Mouse (Mus musculus) embryonic facial prominence, embryonic 12.5 days (tissue): ENCODE data around the gene Nrap. TPM values are rescaled to one million over a fixed set of nuclear protein-coding genes. Genes with fewer than 3 reads are reported as not detected.

Experiments
- ATAC-seq: fragments of 200-750 bp; cut with Nextera tagmentation; 2 replicates; pipeline ENCODE4 v1.8.0; 2017; ENCODE audit not compliant: insufficient number of reproducible peaks, insufficient read depth, low FRiP score, low TSS enrichment
- H3K27ac ChIP-seq: fragments of 300-500 bp; sonication (generic); 2 replicates; pipeline ENCODE4 v1.5.1; 2016; ENCODE audit warnings: mild to moderate bottlenecking
- H3K27me3 ChIP-seq: fragments of 300-500 bp; sonication (generic); 2 replicates; pipeline ENCODE4 v1.6.1; 2016; ENCODE audit warnings: mild to moderate bottlenecking, moderate library complexity
- H3K36me3 ChIP-seq: fragments of 300-500 bp; sonication (generic); 2 replicates; pipeline ENCODE4 v1.6.1; 2016; ENCODE audit warnings: mild to moderate bottlenecking
- H3K4me1 ChIP-seq: fragments of 300-500 bp; sonication (generic); 2 replicates; pipeline ENCODE4 v1.6.1; 2016
- H3K4me2 ChIP-seq: fragments of 300-500 bp; sonication (generic); replicated peaks from 2 replicates; pipeline ENCODE4 v1.6.1; 2016; ENCODE audit warnings: mild to moderate bottlenecking, moderate library complexity
- H3K4me3 ChIP-seq: fragments of 300-500 bp; sonication (generic); 2 replicates; pipeline ENCODE4 v1.5.1; 2016; ENCODE audit warnings: mild to moderate bottlenecking
- H3K9ac ChIP-seq: fragments of 300-500 bp; sonication (generic); 2 replicates; pipeline ENCODE4 v1.6.1; 2016; ENCODE audit warnings: mild to moderate bottlenecking, moderate library complexity
- H3K9me3 ChIP-seq: fragments of 300-500 bp; sonication (generic); 2 replicates; pipeline ENCODE4 v1.6.1; 2016; ENCODE audit warnings: mild to moderate bottlenecking, moderate library complexity
- WGBS: fragments of 180-500 bp; shearing (Covaris S2); methylation state at CpG from one replicate; pipeline ENCODE4 v1.1.7; 2016; 5-methylcytosine and 5-hydroxymethylcytosine counted together
- polyA plus RNA-seq: library from polyadenylated mRNA; unstranded; fragments of >200 nt; fragmentation: Nextera tagmentation; extraction: Ambion mirVana; gene quantifications from 2 replicates; pipeline ENCODE4 v1.2.1, GENCODE M21; 2016

The Nrap gene
- polyA plus RNA-seq, 1 experiment from 2014 or later = 0.19 TPM

DNA sequence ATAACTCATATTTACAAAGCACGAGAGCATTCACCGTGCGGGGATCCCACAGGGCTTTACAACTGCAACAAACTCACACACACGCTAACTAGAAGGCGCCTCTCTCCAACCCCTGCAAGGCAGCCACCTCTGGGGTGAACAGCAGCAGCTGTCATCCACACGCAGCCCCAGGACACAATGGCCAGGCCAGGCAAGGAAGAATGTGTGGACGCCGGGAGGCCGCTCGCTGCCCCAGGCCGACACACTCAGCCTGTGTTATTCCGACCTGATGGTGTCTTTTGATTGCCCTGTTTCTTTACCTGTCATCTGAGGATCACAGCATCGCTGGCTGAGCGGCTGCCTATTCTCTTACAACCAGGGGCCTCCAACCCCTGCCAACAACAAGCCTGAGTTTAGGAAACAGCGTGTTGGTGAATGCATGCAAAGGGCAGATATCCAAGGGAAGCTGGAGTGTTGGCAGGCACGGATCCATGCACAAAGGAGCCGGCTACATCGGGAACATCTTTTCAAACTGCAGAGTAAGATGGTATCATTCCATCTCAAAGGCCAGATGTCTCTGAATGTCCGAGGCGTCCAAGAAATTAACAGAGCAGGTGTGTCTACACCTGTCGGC, 63.5 kb downstream of the Nrap start:
- Histone ChIP-seq H3K4me1 (0 out of 2 replicates have a peak, but pooled peaks cover 18% of the 10 kb centered on the region), H3K27ac (no peak overlapping the region), H3K36me3 (no peaks in the 10 kb centered on the region), H3K27me3 (no peaks in the 10 kb centered on the region), H3K4me2 (no peak overlapping the region), H3K4me3 (no peak overlapping the region), H3K9me3 (no peaks in the 10 kb centered on the region), H3K9ac (no peak overlapping the region)
- no peak for ATAC-seq
- WGBS = 60% methylated on average over 21 of the region's 21 CpGs

DNA sequence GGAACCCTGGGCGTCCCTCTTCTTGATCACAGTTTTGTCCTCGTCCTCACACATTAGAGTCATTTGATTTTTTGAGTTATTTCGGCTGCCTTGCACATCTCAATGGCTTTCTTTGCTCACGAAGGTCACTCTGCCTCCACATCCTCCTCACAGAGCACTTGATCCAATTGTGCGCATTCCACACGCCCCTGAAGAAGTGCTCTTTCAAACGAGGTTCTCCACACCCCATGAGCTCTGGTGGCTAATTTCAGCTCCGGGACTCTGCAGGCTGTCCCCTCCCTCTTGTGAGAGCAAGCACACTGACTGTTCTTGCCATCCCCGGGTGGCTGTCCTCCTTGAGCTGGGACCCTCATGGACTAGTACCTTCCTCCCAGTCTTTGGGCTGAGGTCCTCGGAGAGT, 64.2 kb downstream of the Nrap start:
- no peak for ATAC-seq
- Histone ChIP-seq H3K4me1 (0 out of 2 replicates have a peak, but pooled peaks cover 20% of the 10 kb centered on the region), H3K36me3 (no peaks in the 10 kb centered on the region), H3K4me2 (no peak overlapping the region), H3K9me3 (no peaks in the 10 kb centered on the region), H3K9ac (no peak overlapping the region), H3K27ac (no peak overlapping the region), H3K27me3 (no peaks in the 10 kb centered on the region), H3K4me3 (no peak overlapping the region)
- 66% methylated on average over 10 of the region's 10 CpGs for WGBS

DNA sequence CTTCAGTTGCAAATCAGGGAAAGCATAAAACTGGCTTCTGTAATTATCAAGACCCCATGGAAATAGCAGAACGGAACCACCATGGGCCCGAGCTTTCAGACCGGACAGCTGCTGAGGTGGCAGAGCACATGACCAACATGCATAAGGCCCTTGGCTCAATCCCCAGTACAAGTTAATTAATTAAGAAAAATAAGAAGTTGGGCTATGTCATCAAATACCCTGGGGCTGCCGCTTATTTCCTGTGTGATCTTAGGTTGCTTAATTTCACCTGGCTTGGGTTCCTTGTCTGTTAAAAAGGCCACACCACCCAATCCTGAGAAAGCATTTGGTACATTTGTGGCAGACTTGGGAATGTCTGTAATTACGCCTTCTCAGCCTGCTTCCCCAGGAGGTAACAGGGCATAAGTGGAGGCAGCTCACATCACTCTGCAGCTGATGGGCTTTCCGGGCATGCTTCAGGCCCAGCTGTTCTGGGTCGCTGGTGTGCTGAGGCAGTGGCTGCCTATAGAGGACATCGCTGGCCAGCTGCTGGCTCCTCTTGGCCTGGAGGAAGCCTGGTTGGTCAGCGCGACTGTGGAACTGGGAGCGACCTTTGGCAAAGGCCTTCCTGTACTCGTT, 68.4 kb downstream of the Nrap start:
- no peaks in the 10 kb centered on the region for H3K27me3 ChIP-seq
- H3K27ac ChIP-seq = no peak overlapping the region
- WGBS = 61% methylated on average over 12 of the region's 12 CpGs

DNA sequence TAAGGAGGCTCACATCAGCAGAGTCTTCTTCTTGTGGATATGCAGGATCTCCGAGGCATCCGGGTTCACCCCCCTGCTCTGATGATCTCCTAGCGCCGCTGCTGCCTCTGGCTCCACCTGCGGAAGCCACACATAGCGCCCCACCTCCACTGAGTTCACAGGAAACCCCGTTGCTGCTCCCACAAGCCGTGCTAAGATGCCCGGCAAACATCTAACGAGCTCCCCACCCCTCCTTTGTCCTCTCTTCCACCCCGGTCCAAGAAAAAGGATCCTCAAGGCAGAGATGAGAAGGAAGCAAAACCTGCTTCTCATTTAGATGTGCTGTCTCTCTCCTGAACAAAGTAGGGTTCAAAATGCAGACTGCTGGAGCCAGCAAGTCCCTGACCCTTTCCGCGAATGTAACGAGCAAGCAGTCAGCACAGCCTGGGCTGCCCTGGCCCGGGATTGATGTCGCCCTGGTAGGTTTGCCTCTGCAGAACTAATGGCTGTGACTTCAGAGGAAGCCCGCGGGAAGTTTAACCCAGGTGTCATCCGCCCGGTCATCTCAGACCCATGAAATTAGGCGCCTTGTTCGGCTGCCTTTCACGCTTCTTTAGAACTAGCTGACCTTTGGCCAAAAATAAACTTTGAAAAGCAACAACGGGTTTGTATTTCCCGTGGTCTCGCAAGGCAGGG, 69.5 kb downstream of the Nrap start:
- Histone ChIP-seq H3K9me3 (no peaks in the 10 kb centered on the region), H3K36me3 (no peaks in the 10 kb centered on the region), H3K27ac (peak overlapping the region; percentile 46; the same call in 1 of the 2 replicates), H3K9ac (0 out of 2 replicates have a peak overlapping the region, but pooled peaks have one; percentile 36), H3K27me3 (no peaks in the 10 kb centered on the region), H3K4me1 (peaks cover 19% of the 10 kb centered on the region; the same call in 1 of the 2 replicates), H3K4me2 (peak overlapping the region; percentile 37), H3K4me3 (no peak overlapping the region)
- ATAC-seq = no peak; the same call in 1 of the 2 replicates
- WGBS = 13% methylated on average over 26 of the region's 26 CpGs

More for the DNA sequence above, 68.4 kb downstream of the Nrap start:
- no peak overlapping the region for H3K4me3 ChIP-seq
- H3K9me3 ChIP-seq = no peaks in the 10 kb centered on the region
- peaks cover 24% of the 10 kb centered on the region; the same call in 1 of the 2 replicates for H3K4me1 ChIP-seq
- H3K9ac ChIP-seq = no peak overlapping the region
- H3K4me2 ChIP-seq = no peak overlapping the region
- H3K36me3 ChIP-seq = no peaks in the 10 kb centered on the region
- no peak for ATAC-seq

DNA sequence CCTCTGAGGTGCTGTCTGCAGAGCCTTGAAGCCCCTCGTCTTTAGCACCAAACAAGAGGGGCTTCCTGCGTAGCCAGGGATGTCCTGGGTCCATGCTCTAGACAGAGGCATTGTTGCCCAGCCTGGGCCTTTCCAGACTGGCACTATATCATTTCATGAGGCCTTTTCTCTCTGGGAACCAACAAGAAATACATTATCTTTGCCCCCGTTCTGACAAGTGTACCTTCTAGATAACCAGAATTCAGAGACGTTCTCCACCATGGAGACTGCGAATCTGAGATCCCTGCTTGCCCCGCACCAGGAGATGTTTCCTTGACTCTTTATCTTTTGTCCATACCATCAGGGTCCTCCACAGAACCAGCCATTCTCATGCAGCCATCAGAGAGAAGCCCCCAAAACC, 70.2 kb downstream of the Nrap start:
- Histone ChIP-seq H3K4me2 (no peak overlapping the region; the same call in 1 of the 2 replicates), H3K9ac (no peak overlapping the region), H3K4me3 (no peak overlapping the region), H3K27me3 (no peaks in the 10 kb centered on the region), H3K36me3 (no peaks in the 10 kb centered on the region), H3K27ac (no peak overlapping the region), H3K9me3 (no peaks in the 10 kb centered on the region), H3K4me1 (peaks cover 17% of the 10 kb centered on the region; the same call in 1 of the 2 replicates)
- WGBS = 87% methylated on average over 6 of the region's 6 CpGs
- no peak for ATAC-seq

DNA sequence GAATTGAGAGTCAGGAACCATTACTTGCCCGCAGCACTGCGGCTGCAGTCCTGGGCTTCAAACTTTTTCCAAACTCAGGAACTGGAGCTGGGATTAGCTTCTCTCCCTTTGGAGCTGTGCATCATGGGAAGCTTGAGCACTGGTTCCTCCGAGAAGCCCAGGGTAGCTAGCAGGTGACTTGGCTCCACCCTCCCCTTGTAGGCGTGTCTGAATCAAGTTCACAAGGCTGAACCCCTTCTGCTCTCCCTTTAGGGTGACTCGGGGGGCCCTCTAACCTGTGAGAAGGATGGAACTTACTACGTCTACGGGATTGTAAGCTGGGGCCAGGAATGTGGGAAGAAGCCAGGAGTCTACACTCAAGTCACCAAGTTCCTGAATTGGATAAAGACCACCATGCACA, 70.6 kb downstream of the Nrap start:
- Histone ChIP-seq H3K27me3 (no peaks in the 10 kb centered on the region), H3K36me3 (no peaks in the 10 kb centered on the region), H3K4me1 (peaks cover 17% of the 10 kb centered on the region; the same call in 1 of the 2 replicates), H3K9me3 (no peaks in the 10 kb centered on the region), H3K27ac (no peak overlapping the region), H3K4me2 (no peak overlapping the region), H3K9ac (no peak overlapping the region), H3K4me3 (no peak overlapping the region)
- 91% methylated on average over 7 of the region's 7 CpGs for WGBS
- no peak for ATAC-seq

DNA sequence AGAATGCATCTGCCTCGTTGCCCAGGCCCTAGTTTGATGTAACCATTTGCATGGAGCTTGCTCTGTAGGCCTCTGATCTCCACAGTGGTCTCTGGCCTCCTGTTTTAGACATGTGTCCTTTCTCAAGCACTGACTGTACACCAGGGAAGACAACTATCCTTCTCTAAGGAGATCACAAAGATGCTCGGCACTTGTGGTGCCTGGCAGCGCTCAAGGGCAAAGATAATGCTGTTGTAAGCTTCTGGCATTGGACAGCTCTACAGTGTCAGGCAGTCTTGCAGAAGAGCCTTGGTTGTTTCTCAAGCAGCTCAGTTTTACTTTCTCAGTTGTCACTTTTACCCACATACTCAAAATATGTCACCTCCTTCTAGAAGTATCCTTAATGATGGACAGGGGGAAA, 73.3 kb downstream of the Nrap start:
- Histone ChIP-seq H3K27ac (no peak overlapping the region), H3K36me3 (no peaks in the 10 kb centered on the region), H3K27me3 (no peaks in the 10 kb centered on the region), H3K4me3 (no peak overlapping the region), H3K9me3 (no peaks in the 10 kb centered on the region), H3K4me1 (peaks cover 14% of the 10 kb centered on the region; the same call in 1 of the 2 replicates), H3K9ac (no peak overlapping the region), H3K4me2 (no peak overlapping the region)
- 73% methylated on average over 3 of the region's 3 CpGs for WGBS
- ATAC-seq = no peak

DNA sequence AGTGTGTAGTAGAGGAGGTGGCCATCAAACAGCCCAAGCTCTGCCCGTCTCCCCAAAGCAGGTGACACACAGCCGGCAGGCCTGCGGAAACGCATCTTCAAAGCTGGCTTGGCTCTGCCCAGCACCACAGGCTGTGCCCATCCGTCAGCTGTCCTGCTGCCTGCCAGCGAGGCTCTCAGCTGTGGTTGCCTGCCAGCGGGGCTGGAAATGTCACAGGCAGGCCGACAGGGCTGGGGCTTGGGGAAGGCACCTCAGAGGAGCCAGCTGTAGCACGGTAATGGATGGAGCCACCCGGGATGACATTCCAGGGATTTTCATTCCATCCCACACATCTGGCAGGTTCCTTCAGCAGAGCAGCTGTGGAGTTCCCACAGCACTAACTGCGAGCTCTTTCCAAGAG, 89.0 kb downstream of the Nrap start:
- no peak overlapping the region for H3K27ac ChIP-seq
- no peak overlapping the region for H3K9ac ChIP-seq
- H3K27me3 ChIP-seq = 0 out of 2 replicates have a peak, but pooled peaks cover 3% of the 10 kb centered on the region
- no peaks in the 10 kb centered on the region for H3K9me3 ChIP-seq
- no peak overlapping the region for H3K4me2 ChIP-seq
- no peak overlapping the region for H3K4me3 ChIP-seq
- H3K36me3 ChIP-seq = no peaks in the 10 kb centered on the region
- no peak for ATAC-seq
- no peaks in the 10 kb centered on the region for H3K4me1 ChIP-seq
- 73% methylated on average over 11 of the region's 11 CpGs for WGBS

DNA sequence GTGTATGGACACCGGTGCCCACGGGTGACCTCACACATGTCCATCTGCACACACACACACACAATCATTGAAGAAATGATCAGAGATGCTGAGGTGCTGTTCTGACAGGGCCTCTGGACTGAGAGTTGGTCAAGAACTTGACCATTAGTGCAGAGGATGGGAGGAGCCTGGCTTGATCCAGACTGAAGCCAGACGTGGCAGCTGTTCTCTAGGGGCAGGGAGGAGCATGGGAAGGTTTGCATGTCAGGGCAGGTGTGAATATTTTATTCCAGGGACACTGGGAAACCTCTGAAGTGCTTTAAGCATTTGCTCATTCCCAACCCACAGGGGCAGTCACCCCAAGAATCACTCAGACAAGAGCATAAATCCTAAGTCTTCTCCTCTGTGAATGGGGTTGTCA, 92.6 kb downstream of the Nrap start:
- ATAC-seq = no peak
- no peak overlapping the region for H3K9ac ChIP-seq
- 0 out of 2 replicates have a peak, but pooled peaks cover 4% of the 10 kb centered on the region for H3K27me3 ChIP-seq
- H3K4me3 ChIP-seq = no peak overlapping the region
- H3K9me3 ChIP-seq = no peaks in the 10 kb centered on the region
- WGBS = 62% methylated on average over 3 of the region's 3 CpGs
- H3K4me2 ChIP-seq = no peak overlapping the region
- no peak overlapping the region for H3K27ac ChIP-seq
- H3K4me1 ChIP-seq = peaks cover 4% of the 10 kb centered on the region
- no peaks in the 10 kb centered on the region for H3K36me3 ChIP-seq

DNA sequence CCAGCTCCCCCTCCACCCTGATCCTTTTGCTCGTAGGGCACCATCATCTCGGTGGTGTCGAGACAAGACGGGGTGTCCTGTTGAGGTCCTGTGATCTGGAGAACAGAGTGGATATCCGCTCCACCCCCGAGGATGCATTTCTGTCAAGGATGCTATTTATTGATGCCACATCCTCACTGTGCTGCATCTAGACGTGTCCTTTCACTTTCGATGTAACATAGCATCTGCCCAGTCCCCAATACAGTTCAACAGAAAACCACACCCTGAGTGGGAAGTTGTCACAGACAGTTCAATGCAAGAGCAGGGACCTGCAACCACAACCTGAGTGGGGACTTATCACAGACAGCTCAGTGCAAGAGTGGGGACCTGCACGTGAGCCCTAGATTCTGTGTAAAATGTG, 93.2 kb downstream of the Nrap start:
- Histone ChIP-seq H3K4me1 (peaks cover 7% of the 10 kb centered on the region), H3K4me2 (no peak overlapping the region), H3K36me3 (no peaks in the 10 kb centered on the region), H3K9me3 (no peaks in the 10 kb centered on the region), H3K27me3 (0 out of 2 replicates have a peak, but pooled peaks cover 4% of the 10 kb centered on the region), H3K27ac (no peak overlapping the region), H3K9ac (no peak overlapping the region), H3K4me3 (no peak overlapping the region)
- WGBS = 79% methylated on average over 9 of the region's 9 CpGs
- ATAC-seq = no peak

DNA sequence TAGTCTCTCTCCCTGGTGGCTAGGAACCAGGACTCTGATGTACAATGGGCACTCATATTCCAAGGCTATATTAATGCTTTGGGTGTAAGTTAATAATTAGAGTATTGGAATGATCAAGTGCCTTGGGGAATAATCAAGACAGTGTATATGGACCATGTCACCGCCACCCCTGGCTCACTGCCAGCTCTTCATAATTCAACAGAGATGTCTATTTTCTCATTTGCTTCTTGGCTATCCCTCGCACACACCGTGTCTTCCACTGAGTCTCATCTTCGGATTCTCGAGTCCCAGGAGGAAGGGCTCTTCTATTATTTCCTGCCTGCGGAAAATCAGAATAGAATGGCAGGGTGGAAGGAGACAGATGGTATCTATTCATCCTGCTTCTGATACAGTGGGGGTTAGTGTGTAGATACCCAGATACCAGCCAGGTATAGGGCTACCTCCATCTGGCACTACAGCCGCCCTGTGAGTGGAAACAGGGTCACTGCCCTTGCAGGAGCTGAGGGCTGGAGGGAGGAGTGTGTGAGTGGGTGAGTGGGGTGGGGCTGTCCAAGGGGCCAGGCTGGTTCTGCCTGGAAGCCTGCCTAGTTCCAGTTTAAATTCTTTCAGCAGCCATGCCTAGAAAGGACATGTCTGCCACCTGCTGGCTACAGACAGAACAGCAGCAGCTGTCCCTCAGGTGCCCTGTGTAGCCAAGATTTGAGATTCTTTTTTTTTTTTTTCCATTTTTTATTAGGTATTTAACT, 95.0 kb downstream of the Nrap start:
- Histone ChIP-seq H3K4me3 (no peak overlapping the region), H3K4me1 (peaks cover 13% of the 10 kb centered on the region), H3K4me2 (no peak overlapping the region), H3K27me3 (0 out of 2 replicates have a peak, but pooled peaks cover 4% of the 10 kb centered on the region), H3K27ac (no peak overlapping the region), H3K36me3 (no peaks in the 10 kb centered on the region), H3K9ac (no peak overlapping the region), H3K9me3 (no peaks in the 10 kb centered on the region)
- WGBS = 58% methylated on average over 7 of the region's 7 CpGs
- peak; percentile 64; the same call in 1 of the 2 replicates for ATAC-seq
